Mouse (Mus musculus): ENCODE measurements around the gene Wfdc8. TPM values are rescaled to one million over a fixed set of nuclear protein-coding genes. Genes with fewer than 3 reads are reported as not detected.
A peak's percentile ranks its signal among the peaks of the same experiment; 100 is the strongest.

Gene Wfdc8
- total RNA-seq, 2 experiments from 2014 or later: not detected

DNA sequence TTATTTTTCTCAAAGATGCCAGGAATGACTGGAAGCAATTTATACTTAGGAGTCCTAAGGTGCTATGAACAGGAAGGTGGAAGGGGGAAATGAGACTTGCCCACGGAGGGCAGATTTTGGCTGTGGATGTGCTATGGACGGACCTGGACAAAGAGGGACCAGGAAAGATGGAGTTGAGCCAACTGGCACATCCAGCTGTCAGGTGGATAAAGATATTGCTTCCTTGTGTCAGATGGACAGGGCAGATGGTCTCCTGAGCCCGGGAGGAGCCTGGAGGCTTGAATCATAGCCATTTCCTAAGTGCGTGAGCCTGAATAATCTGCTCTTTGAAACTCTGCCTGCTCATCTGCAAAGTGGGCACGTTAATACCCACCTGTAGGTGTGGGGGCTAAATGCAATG, 49.1 kb downstream of the Wfdc8 start:
- no peak for ATAC-seq (replicated peaks; ENCODE audit: low FRiP score, low TSS enrichment, poor library complexity, severe bottlenecking)

DNA sequence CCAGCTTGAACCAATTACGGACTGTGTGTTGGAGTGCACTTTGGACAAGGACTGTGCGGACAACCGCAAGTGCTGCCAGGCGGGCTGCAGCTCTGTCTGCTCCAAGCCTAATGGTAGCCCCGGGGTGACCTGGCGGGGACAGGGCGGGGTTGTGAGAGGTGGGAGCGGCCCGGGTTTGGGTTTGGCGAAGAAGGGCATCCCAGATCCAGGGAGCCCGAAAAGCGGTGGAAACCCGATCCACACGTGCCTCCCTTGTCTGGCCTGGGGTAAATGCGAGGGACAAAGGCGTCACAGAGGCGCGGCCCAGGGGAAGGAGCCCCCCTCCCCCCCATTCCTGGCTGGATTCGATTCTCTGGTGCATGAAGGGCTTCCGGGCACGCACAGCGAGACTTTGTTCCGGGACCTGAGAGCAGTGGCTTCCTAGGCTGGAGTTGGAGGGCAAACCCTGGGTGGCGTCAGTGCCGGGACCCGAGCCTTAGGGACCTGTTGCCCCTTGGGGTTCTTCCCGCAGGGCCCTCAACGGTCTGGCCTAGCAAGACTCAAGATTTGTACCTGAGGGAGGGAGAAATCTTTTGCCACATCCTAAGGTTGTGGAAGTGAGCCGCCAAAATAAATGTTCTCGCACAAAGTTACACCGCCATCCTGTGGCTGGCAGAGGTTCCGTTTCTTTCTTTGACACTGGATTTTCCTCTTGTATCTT, 49.9 kb downstream of the Wfdc8 start:
- peak; percentile 24; the same call in 1 of the 2 replicates for ATAC-seq (replicated peaks; ENCODE audit: low FRiP score, low TSS enrichment, poor library complexity, severe bottlenecking)

DNA sequence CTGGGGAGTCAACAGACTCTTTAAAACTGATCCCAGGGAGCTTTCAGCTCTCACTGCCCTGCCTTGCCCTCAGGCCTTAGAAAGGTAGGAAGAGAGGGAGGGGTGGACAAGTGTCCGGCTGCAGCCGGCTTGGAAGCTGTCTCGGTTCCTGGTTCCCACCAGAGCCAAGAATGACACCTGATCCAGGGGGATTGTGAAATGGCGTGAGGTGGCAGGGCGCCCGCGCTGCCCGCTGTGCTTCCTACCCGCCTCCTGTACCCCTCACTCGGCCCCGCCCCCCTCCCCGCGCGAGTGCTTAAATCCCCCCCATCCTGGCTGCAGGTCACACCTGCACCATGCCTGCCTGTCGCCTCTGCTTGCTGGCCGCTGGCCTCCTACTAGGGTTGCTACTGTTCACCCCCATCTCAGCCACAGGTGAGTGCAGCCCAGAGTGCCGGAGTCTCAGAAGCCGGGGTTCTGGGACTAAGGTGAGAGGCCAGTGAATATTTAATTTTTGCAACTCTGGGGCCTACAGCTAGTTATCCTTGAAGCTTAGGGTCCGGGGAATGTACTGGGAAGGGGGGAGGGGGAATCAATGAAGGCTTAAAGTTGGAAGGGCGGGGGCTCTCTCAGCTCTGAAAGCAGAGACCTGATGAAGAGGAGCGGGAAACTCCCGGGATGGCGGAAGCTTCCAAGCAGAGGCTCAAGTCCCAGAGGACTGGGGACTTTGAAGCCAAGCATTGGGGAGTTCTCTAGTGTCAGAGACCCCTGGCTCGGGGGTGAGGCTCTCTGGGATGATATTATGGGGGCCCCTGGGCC, 50.8 kb downstream of the Wfdc8 start, which contains the start of gene Wfdc2:
Gene Wfdc2 (plus strand): TSS at position 23 of the 798 bp plus-strand sequence.
- no peak for ATAC-seq (replicated peaks; ENCODE audit: low FRiP score, low TSS enrichment, poor library complexity, severe bottlenecking)

DNA sequence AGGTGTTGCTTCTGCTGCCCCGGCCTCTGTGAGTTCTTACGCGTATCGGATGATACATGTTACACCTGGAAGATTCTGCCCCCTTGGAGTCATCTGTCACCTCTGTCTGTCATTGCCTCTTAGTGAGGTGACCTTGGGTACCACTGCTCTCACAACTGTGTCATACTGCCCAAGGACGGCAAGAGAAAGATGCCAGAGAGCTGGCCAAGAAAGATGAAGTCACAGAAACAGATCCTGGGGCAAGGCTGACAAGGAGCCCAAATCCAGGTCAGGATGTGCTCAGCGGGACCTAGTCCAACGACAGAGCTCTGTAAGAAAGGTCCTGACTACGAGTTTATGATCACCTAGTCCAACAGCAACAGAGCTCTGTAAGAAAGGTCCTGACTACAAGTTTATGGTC, 53.3 kb downstream of the Wfdc8 start:
- ATAC-seq (replicated peaks; ENCODE audit: low FRiP score, low TSS enrichment, poor library complexity, severe bottlenecking): no peak

DNA sequence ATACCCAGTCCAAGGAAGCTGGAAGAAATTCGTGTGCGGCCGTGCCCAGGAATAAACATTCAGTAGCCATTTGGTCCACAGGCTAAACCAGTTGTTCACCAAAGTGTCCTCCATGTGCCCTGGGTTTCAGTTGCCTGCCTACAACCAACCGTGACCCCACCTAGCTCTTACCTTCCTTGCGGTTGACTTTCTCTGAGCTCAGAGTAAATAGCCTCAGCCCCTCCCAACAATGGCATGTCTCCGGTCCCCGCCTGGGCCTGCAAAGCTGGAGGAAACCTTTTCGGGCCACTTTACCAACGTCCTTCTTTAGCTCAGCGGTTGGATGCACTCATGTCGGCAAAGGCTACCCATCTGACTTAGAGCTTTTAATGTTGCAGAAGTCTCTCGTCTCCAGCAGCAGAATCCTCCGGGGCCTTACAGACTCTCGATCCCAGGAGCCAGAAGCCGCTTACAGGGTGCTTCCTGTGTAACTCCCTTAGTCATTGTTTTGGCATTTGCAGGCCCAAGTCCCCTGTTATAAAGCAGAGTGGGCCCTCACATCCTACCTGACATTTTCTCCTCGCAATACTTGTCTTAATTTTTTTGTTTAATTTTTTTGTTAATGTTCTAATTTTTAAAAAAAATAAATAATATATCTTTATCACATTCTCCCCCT, 54.3 kb downstream of the Wfdc8 start:
- peak; percentile 30; the same call in 1 of the 2 replicates for ATAC-seq (replicated peaks; ENCODE audit: low FRiP score, low TSS enrichment, poor library complexity, severe bottlenecking)

DNA sequence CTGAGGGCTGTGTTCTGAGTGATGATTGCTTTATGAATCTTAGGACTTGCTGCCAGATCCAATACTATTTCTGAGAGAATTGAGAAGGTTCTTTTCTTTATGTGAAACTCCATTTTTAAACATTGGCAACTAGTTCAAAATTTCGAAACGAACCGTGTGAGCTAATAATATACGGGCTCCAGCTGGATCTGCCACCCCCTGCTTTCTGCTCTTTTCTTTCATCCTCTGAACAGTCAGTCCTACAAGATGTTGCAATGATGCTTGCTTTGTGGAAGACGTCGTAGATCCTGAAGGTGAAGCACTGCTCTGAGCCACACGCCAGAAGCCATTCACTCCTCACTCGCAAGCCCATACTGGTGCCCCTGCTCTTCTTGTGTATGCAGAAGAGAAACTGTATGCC, 55.0 kb downstream of the Wfdc8 start:
- no peak for ATAC-seq (replicated peaks; ENCODE audit: low FRiP score, low TSS enrichment, poor library complexity, severe bottlenecking)

DNA sequence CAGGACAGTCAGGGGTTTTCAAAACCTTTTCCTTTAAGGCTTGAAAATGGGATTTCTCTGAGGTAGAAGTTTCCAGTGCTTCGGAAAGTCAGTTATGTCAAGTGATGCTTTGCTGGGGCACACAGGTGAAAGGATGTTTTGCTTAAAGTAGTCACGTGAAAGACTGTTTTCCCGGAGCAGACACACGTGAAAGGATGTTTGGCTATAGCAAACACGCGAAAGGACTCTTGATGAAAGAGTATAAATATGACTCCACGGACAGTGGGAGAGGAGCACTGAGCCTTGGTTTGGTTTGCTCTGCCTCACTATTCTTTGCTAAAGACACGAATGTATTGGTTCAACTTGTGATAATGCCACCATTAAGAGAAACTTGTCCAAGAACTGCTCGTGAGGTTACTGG, 61.9 kb downstream of the Wfdc8 start:
- no peak for ATAC-seq (replicated peaks; ENCODE audit: low FRiP score, low TSS enrichment, poor library complexity, severe bottlenecking)

DNA sequence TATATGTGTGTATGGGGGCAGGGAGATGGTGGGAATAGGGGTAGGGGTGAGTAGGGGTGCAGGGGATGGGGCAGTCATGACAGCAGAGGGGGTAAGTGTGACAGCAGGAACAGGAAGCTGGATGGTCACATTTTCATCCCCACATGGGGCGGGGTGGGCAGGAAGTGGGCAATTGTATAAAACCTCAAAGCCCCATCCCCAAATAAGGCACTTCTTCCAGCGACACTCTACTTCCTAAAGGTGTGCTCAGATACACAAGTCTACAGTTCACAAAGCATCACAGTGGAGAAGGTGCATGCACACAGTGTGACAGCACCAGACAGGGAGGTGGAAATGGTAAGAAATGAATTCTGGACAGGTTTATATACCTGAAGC, 62.5 kb downstream of the Wfdc8 start:
- no peak for ATAC-seq (replicated peaks; ENCODE audit: low FRiP score, low TSS enrichment, poor library complexity, severe bottlenecking)

DNA sequence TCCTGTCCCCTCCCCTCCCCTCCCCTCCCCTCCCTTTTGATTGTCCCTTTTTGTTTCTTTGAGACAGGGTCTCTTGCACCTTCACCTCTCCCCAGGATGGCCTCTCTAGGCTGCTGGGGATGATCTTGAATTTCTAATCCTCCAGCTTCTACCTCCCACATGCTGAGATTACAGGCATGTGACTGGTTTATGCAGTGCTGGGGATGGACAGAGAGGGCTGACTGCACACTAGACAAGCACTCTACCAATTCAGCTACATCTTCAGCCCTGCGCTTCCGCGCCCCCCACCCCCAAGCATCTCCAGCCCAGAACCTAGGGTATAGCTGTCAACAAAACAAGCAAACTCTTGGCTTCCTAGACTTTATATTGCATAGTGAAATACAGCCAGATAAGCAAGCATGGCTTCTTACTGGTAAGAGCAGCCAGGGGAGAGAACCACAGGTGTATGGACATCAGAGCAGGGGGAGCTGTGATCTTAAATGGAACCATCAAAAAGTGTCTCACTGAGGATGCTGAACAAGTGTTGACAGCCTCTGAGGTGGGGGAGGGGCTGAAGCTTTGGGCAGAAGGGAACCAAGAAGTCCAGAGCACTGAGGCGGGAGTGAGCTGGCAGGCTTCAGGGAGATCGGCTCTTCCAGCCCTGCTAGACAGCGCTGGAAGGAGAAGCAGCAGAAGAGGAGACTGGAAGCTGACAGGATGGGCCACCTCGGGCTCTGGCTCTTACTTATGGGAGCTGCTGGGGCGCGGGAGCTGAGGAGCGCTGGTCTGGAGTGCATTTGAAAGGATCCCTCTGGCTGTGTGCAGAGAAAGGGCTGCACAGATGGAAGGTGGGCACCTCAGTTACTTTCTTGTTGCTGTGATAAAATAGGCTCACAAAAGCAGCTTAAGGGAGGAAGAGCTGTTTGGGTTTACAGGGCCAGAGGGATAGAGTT, 63.2 kb downstream of the Wfdc8 start:
- no peak for ATAC-seq (replicated peaks; ENCODE audit: low FRiP score, low TSS enrichment, poor library complexity, severe bottlenecking)

DNA sequence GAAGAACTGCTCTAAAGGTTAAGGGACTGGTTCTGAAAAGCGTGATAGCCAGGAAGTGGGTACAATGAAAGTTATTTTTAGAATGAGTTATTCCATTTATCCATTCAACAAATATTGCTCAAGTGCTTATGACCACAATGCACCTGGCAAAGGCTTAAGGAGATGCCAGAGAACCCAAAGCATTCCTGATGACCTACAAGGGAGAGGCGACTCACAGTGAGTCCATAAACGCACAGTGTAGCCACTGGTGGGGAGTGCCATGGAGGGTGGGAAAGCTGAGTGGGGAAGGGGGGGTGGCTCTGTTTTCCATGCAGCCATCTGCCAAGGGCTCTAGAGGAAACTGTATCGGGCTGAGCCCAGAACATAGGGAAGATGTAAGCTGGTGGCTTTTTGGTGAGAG, 64.1 kb downstream of the Wfdc8 start:
- ATAC-seq (replicated peaks; ENCODE audit: low FRiP score, low TSS enrichment, poor library complexity, severe bottlenecking): no peak

Other genes starting within 250 kb of the Wfdc8 start
Only the 30 nearest of the 33 such genes appear.
- not detected in 2 replicates for gene Rbpjl, start 210.5 kb downstream of the Wfdc8 start, total RNA-seq (2014; fragmentation: Nextera tagmentation)
- gene Rbpjl, start 210.5 kb downstream of the Wfdc8 start, total RNA-seq (2017): not detected in 2 replicates
- gene Matn4, start 208.5 kb downstream of the Wfdc8 start, total RNA-seq (2014; fragmentation: Nextera tagmentation): not detected in 2 replicates
- gene Matn4, start 208.5 kb downstream of the Wfdc8 start, total RNA-seq (2017): 0.09 TPM in 1 of 2 replicates, not detected in the other
- 1.0 and 5.3 TPM in 2 replicates for gene Sdc4, start 169.7 kb downstream of the Wfdc8 start, total RNA-seq (2014; fragmentation: Nextera tagmentation)
- 0.23 and 1.3 TPM in 2 replicates for gene Sdc4, start 169.7 kb downstream of the Wfdc8 start, total RNA-seq (2017)
- 25.7 and 26.7 TPM in 2 replicates for gene Sys1, start 156.7 kb downstream of the Wfdc8 start, total RNA-seq (2014; fragmentation: Nextera tagmentation)
- gene Sys1, start 156.7 kb downstream of the Wfdc8 start, total RNA-seq (2017): 10.9 and 16.0 TPM in 2 replicates
- gene Gm20458, start 152.7 kb downstream of the Wfdc8 start, total RNA-seq (2014; fragmentation: Nextera tagmentation): not detected in 2 replicates
- not detected in 2 replicates for gene Gm20458, start 152.7 kb downstream of the Wfdc8 start, total RNA-seq (2017)
- not detected in 2 replicates for gene Trp53tg5, start 139.9 kb downstream of the Wfdc8 start, total RNA-seq (2014; fragmentation: Nextera tagmentation)
- gene Trp53tg5, start 139.9 kb downstream of the Wfdc8 start, total RNA-seq (2017): not detected in 2 replicates
- gene Dbndd2, start 127.5 kb downstream of the Wfdc8 start, total RNA-seq (2014; fragmentation: Nextera tagmentation): 2.4 TPM in 2 replicates
- 2.9 TPM in 1 of 2 replicates, not detected in the other for gene Dbndd2, start 127.5 kb downstream of the Wfdc8 start, total RNA-seq (2017)
- 76.4 and 89.3 TPM in 2 replicates for gene Pigt, start 116.1 kb downstream of the Wfdc8 start, total RNA-seq (2014; fragmentation: Nextera tagmentation)
- 16.3 and 36.6 TPM in 2 replicates for gene Pigt, start 116.1 kb downstream of the Wfdc8 start, total RNA-seq (2017)
- not detected in 2 replicates for gene Wfdc2, start 51.2 kb downstream of the Wfdc8 start, total RNA-seq (2014; fragmentation: Nextera tagmentation)
- not detected in 2 replicates for gene Wfdc2, start 51.2 kb downstream of the Wfdc8 start, total RNA-seq (2017)
- gene Spint3, start 40.2 kb downstream of the Wfdc8 start, total RNA-seq (2014; fragmentation: Nextera tagmentation): not detected in 2 replicates
- not detected in 2 replicates for gene Spint3, start 40.2 kb downstream of the Wfdc8 start, total RNA-seq (2017)
- gene Wfdc6a, start 28.2 kb downstream of the Wfdc8 start, total RNA-seq (2014; fragmentation: Nextera tagmentation): not detected in 2 replicates
- not detected in 2 replicates for gene Wfdc6a, start 28.2 kb downstream of the Wfdc8 start, total RNA-seq (2017)
- not detected in 2 replicates for gene Eppin, start 20.0 kb downstream of the Wfdc8 start, total RNA-seq (2014; fragmentation: Nextera tagmentation)
- not detected in 2 replicates for gene Eppin, start 20.0 kb downstream of the Wfdc8 start, total RNA-seq (2017)
- gene Wfdc6b, start 104 bp downstream of the Wfdc8 start, total RNA-seq (2014; fragmentation: Nextera tagmentation): not detected in 2 replicates
- gene Wfdc6b, start 104 bp downstream of the Wfdc8 start, total RNA-seq (2017): not detected in 2 replicates
- not detected in 2 replicates for gene Wfdc16, start 25.2 kb upstream of the Wfdc8 start, total RNA-seq (2014; fragmentation: Nextera tagmentation)
- not detected in 2 replicates for gene Wfdc16, start 25.2 kb upstream of the Wfdc8 start, total RNA-seq (2017)
- not detected in 2 replicates for gene Wfdc10, start 42.4 kb upstream of the Wfdc8 start, total RNA-seq (2014; fragmentation: Nextera tagmentation)
- gene Wfdc10, start 42.4 kb upstream of the Wfdc8 start, total RNA-seq (2017): not detected in 2 replicates
- gene Wfdc9, start 43.0 kb upstream of the Wfdc8 start, total RNA-seq (2014; fragmentation: Nextera tagmentation): not detected in 2 replicates
- not detected in 2 replicates for gene Wfdc9, start 43.0 kb upstream of the Wfdc8 start, total RNA-seq (2017)
- gene Wfdc11, start 60.5 kb upstream of the Wfdc8 start, total RNA-seq (2014; fragmentation: Nextera tagmentation): not detected in 2 replicates
- not detected in 2 replicates for gene Wfdc11, start 60.5 kb upstream of the Wfdc8 start, total RNA-seq (2017)
- gene Wfdc13, start 71.5 kb upstream of the Wfdc8 start, total RNA-seq (2014; fragmentation: Nextera tagmentation): not detected in 2 replicates
- not detected in 2 replicates for gene Wfdc13, start 71.5 kb upstream of the Wfdc8 start, total RNA-seq (2017)
- not detected in 2 replicates for gene Spint4, start 84.9 kb upstream of the Wfdc8 start, total RNA-seq (2014; fragmentation: Nextera tagmentation)
- gene Spint4, start 84.9 kb upstream of the Wfdc8 start, total RNA-seq (2017): not detected in 2 replicates
- gene Spint5, start 101.7 kb upstream of the Wfdc8 start, total RNA-seq (2014; fragmentation: Nextera tagmentation): not detected in 2 replicates
- not detected in 2 replicates for gene Spint5, start 101.7 kb upstream of the Wfdc8 start, total RNA-seq (2017)
- 2.0 TPM in 1 of 2 replicates, not detected in the other for gene Wfdc3, start 132.3 kb upstream of the Wfdc8 start, total RNA-seq (2014; fragmentation: Nextera tagmentation)
- gene Wfdc3, start 132.3 kb upstream of the Wfdc8 start, total RNA-seq (2017): not detected in 2 replicates
- gene Dnttip1, start 132.4 kb upstream of the Wfdc8 start, total RNA-seq (2014; fragmentation: Nextera tagmentation): 28.7 and 37.2 TPM in 2 replicates
- gene Dnttip1, start 132.4 kb upstream of the Wfdc8 start, total RNA-seq (2017): 24.5 and 26.2 TPM in 2 replicates
- 194 and 207 TPM in 2 replicates for gene Ube2c, start 156.3 kb upstream of the Wfdc8 start, total RNA-seq (2014; fragmentation: Nextera tagmentation)
- 90.6 and 159 TPM in 2 replicates for gene Ube2c, start 156.3 kb upstream of the Wfdc8 start, total RNA-seq (2017)
- gene Tnnc2, start 166.3 kb upstream of the Wfdc8 start, total RNA-seq (2014; fragmentation: Nextera tagmentation): not detected in 2 replicates
- gene Tnnc2, start 166.3 kb upstream of the Wfdc8 start, total RNA-seq (2017): not detected in 2 replicates
- 0.11 and 7.6 TPM in 2 replicates for gene Snx21, start 172.2 kb upstream of the Wfdc8 start, total RNA-seq (2014; fragmentation: Nextera tagmentation)
- 0.33 TPM in 1 of 2 replicates, not detected in the other for gene Snx21, start 172.2 kb upstream of the Wfdc8 start, total RNA-seq (2017)
- gene Acot8, start 191.3 kb upstream of the Wfdc8 start, total RNA-seq (2014; fragmentation: Nextera tagmentation): 15.5 and 26.4 TPM in 2 replicates
- 10.1 and 17.6 TPM in 2 replicates for gene Acot8, start 191.3 kb upstream of the Wfdc8 start, total RNA-seq (2017)
- 6.8 and 6.9 TPM in 2 replicates for gene Zswim3, start 191.5 kb upstream of the Wfdc8 start, total RNA-seq (2014; fragmentation: Nextera tagmentation)
- 1.8 and 4.4 TPM in 2 replicates for gene Zswim3, start 191.5 kb upstream of the Wfdc8 start, total RNA-seq (2017)
- gene Zswim1, start 209.1 kb upstream of the Wfdc8 start, total RNA-seq (2014; fragmentation: Nextera tagmentation): 11.0 and 14.2 TPM in 2 replicates
- gene Zswim1, start 209.1 kb upstream of the Wfdc8 start, total RNA-seq (2017): 2.5 and 3.3 TPM in 2 replicates
- gene Spata25, start 214.9 kb upstream of the Wfdc8 start, total RNA-seq (2014; fragmentation: Nextera tagmentation): not detected in 2 replicates
- not detected in 2 replicates for gene Spata25, start 214.9 kb upstream of the Wfdc8 start, total RNA-seq (2017)
- 63.5 and 87.0 TPM in 2 replicates for gene Ctsa, start 219.2 kb upstream of the Wfdc8 start, total RNA-seq (2014; fragmentation: Nextera tagmentation)
- 40.0 and 58.0 TPM in 2 replicates for gene Ctsa, start 219.2 kb upstream of the Wfdc8 start, total RNA-seq (2017)

All from megakaryocyte-erythroid progenitor cell, adult 5-6 weeks (primary cell).